Mouse (Mus musculus) cerebellum, postnatal 4 days (tissue): ENCODE measurements around the gene Sfxn5.

ENCODE experiments used
- DNase-seq, 2 experiments: peaks; one replicate each; pipeline ENCODE4 v3.0.0; 2022; ENCODE audit warnings: low spot score in 2 of 2, mixed read lengths in 1 of 2

Gene Sfxn5

GRCm38 (mm10) chr6:85234796-85235195, 98.4 kb downstream of the Sfxn5 start:
- DNase-seq, result no peak

- DNase-seq, result no peak
These were observed 100.2 kb downstream of the Sfxn5 start for GRCm38 (mm10) chr6:85232836-85233623.

GRCm38 (mm10) chr6:85232045-85232444, 101.2 kb downstream of the Sfxn5 start:
- DNase-seq, result no peak

- DNase-seq, result no peak
These were observed 101.8 kb downstream of the Sfxn5 start for GRCm38 (mm10) chr6:85231469-85231868.

GRCm38 (mm10) chr6:85230762-85231161, 102.5 kb downstream of the Sfxn5 start:
- DNase-seq, result no peak

GRCm38 (mm10) chr6:85227520-85227919, 105.7 kb downstream of the Sfxn5 start:
- DNase-seq, result no peak

- DNase-seq, result no peak
These were observed 106.7 kb downstream of the Sfxn5 start for GRCm38 (mm10) chr6:85226570-85226969.

GRCm38 (mm10) chr6:85224442-85224891, 108.8 kb downstream of the Sfxn5 start:
- no peak for DNase-seq

GRCm38 (mm10) chr6:85223498-85224150, 109.6 kb downstream of the Sfxn5 start:
- DNase-seq, result no peak

GRCm38 (mm10) chr6:85222551-85222950, 110.7 kb downstream of the Sfxn5 start:
- DNase-seq, result no peak

- no peak for DNase-seq
These were observed 112.3 kb downstream of the Sfxn5 start for GRCm38 (mm10) chr6:85220917-85221316.

GRCm38 (mm10) chr6:85219706-85220105, 113.5 kb downstream of the Sfxn5 start:
- no peak for DNase-seq

GRCm38 (mm10) chr6:85218684-85219445, 114.4 kb downstream of the Sfxn5 start:
- DNase-seq, result no peak

GRCm38 (mm10) chr6:85218251-85218650, 115.0 kb downstream of the Sfxn5 start:
- DNase-seq, result no peak

- DNase-seq, result no peak
These were observed 122.5 kb downstream of the Sfxn5 start for GRCm38 (mm10) chr6:85210686-85211085.

- DNase-seq, result no peak
These were observed 123.8 kb downstream of the Sfxn5 start for GRCm38 (mm10) chr6:85209226-85209967.

GRCm38 (mm10) chr6:85207345-85207744, 125.9 kb downstream of the Sfxn5 start:
- DNase-seq, result no peak

GRCm38 (mm10) chr6:85206939-85207285, 126.3 kb downstream of the Sfxn5 start:
- no peak for DNase-seq

- no peak for DNase-seq
These were observed 126.9 kb downstream of the Sfxn5 start for GRCm38 (mm10) chr6:85206182-85206938.

- no peak for DNase-seq
These were observed 135.3 kb downstream of the Sfxn5 start for GRCm38 (mm10) chr6:85197951-85198350.
